Mouse (Mus musculus): ENCODE results near the gene Ucn2.

Ucn2 gene

GRCm38 (mm10) chr9:108985710-108986109, at the start of gene Ucn2:
TSS of gene Ucn2 (plus strand) at chr9:108986010.
- no peak for DNase-seq (ENCODE audit: low spot score in 2 of 2)

- peak; percentile 94 to 99 for DNase-seq (ENCODE audit: low spot score in 2 of 2)
These were observed 49.1 kb upstream of the Ucn2 start, which contains the start of gene Uqcrc1 for GRCm38 (mm10) chr9:108936418-108937364. TSS of gene Uqcrc1 (plus strand) at chr9:108936633.

- DNase-seq (ENCODE audit: low spot score in 2 of 2), result no peak
These were observed 40.7 kb upstream of the Ucn2 start for GRCm38 (mm10) chr9:108945111-108945510.

GRCm38 (mm10) chr9:108945608-108946007, 40.2 kb upstream of the Ucn2 start:
- no peak for DNase-seq (ENCODE audit: low spot score in 2 of 2)

- DNase-seq (ENCODE audit: low spot score in 2 of 2), result peak in 1 of 2 experiments; percentile 60
These were observed 36.4 kb upstream of the Ucn2 start for GRCm38 (mm10) chr9:108949231-108949966.

GRCm38 (mm10) chr9:108949967-108950728, 35.7 kb upstream of the Ucn2 start:
- no peak for DNase-seq (ENCODE audit: low spot score in 2 of 2)

DNA sequence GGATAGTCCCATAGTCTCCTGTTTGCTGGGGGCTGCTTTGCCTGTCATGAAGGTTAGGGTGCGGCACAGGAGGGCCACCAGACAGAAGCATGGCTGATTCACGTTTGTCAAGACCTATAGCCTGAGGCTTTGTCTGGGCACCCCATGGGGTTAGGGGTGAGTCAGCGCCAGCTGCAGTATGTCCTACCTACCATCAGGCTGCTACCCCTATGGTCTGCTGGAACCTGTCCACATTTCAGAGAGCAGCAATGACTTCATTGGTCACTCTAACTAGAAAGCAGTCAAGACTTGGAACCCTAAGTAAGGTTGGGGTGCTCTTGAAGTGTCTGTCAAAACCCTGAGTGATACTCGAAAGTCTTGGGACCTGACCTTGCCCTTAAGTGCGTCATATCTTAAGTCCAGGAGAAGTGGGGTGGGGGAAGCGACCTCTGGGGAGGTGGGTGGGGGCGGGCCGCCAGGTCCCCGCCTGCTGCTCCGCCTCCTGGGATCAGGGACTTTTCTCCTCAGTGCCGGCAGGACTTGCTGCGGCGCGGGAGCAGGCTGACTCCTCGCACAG, 32.7 kb upstream of the Ucn2 start, which contains the start of gene Col7a1:
TSS of gene Col7a1 (plus strand) at position 506 of the 556 bp plus-strand sequence.
- DNase-seq (ENCODE audit: low spot score in 2 of 2), result no peak

- no peak for DNase-seq (ENCODE audit: low spot score in 2 of 2)
These were observed 30.6 kb upstream of the Ucn2 start for GRCm38 (mm10) chr9:108955241-108955640.

DNA sequence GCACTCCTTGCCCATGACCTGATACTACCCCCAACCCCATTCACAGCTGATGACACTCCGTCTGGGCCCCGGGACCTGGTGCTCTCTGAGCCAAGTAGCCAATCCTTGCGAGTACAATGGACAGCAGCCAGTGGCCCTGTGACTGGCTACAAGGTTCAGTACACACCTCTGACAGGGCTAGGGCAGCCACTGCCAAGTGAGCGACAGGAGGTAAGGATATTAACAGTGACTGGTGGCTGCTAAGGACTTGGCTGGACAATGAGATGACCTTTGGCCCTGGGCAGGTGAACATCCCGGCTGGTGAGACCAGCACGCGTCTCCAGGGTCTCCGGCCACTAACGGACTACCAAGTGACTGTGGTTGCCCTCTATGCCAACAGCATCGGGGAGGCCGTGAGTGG, 30.0 kb upstream of the Ucn2 start:
- DNase-seq (ENCODE audit: low spot score in 2 of 2), result no peak

GRCm38 (mm10) chr9:108963577-108963976, 22.2 kb upstream of the Ucn2 start:
- DNase-seq (ENCODE audit: low spot score in 2 of 2), result no peak

GRCm38 (mm10) chr9:108964338-108964737, 21.5 kb upstream of the Ucn2 start:
- DNase-seq (ENCODE audit: low spot score in 2 of 2), result no peak

DNA sequence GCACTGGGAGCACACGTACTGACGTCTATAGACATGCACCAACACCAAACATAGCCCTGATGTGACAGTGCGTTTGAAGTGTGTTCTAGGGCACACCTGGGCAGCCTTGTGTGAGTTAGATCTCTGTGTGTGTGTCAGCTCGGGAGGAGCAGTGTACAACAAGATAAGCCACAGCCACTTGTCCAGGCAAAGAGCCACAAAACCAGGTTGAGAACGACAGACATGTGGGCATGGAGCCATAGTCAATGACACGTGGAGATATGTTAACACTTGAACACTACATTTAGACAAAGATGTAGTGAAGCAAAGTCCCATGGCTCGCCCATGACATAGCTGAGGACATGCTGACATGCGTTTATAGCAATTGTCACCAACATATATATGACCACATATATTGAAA, 15.2 kb upstream of the Ucn2 start:
- DNase-seq (ENCODE audit: low spot score in 2 of 2), result no peak

DNA sequence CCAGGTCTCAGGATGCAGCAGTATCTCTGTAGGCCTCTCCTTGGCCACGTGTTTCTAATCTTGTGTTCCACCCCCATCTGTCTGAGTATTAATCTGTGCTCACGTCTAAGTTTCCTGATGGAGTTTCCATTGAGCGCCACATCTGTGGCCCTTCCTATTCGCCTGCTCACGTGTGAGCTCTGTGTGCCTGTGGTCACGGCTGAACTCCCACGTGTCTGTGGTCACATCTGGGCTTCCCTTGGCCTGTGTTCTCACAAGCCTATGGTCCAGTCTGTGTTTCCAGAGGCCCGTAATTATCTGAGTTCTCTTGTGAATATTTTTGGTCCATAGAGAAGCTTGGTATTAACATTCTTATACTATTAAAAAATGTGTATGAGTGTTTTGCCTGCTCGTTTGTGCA, 9.3 kb upstream of the Ucn2 start:
- no peak for DNase-seq (ENCODE audit: low spot score in 2 of 2)

GRCm38 (mm10) chr9:108977966-108978365, 7.8 kb upstream of the Ucn2 start:
- DNase-seq (ENCODE audit: low spot score in 2 of 2), result no peak

DNA sequence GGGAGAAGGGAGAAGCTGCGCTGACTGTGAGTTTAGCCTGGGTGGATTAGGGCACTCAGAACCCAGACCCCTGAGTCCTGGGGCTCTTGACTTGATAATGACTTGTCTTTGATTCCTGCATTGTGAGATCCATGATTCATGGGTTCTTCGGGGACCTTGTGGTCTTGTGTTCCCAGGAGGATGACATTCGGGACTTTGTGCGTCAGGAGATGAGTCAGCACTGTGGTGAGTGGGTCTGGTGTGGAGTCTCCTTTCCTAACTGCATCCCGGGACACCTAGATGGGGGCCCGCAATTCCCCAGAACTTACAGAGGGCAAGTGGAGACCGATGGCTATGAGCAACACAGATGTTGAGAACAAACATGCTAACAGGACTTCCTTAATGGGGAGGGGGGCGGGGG, 3.3 kb upstream of the Ucn2 start:
- DNase-seq (ENCODE audit: low spot score in 2 of 2), result no peak

DNA sequence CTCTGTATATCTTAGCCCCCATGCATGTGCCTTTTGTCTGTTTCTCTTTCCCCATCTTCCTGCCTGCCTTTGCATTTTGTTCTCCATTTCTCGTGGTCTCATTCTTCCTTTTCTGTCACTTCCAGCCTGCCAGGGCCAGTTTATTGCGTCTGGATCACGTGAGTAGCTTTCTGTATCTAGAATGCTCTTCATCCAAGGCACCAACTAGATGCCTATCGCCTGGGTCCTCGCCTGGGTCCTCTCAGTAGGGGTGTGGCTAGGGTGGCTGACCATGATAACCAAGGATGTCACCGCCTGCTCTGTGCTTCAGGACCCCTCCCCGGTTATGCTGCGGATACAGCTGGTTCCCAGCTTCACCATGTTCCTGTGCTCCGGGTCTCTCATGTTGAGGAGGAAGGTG, 2.6 kb upstream of the Ucn2 start:
- DNase-seq (ENCODE audit: low spot score in 2 of 2), result no peak

GRCm38 (mm10) chr9:108987704-108988350, 2.0 kb downstream of the Ucn2 start:
- DNase-seq (ENCODE audit: low spot score in 2 of 2), result no peak

DNA sequence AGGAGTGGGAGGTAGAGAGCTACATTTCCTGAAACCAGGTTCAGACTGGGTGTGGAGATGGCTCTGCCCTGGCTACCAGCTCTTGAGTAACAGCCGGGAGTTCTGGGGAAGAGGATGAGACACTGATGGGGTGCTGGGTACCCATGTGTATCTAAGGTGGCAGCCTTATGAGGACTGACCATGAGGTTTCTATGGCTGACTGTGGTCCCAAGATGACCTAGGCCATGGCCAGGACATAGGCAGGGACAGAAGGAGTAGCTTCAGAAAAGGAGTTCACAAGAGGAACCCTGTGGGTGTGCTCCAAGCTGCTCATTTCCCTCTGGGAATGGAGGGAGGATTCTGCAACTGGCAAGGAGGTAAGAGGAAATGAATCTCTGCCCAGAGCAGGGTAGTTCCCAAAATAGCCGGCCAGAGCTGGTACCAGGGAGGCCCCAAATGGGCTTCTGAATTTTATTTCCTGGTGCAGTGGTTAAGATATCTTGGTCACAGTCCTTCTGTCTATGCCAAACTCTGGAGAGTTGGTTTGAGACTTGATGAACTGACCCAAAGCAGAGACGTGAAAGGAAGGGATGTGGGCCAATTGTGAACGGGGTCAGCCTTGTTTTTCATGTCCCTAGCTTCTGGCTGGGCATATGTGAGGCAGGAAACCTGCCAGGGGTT, 4.1 kb downstream of the Ucn2 start:
- no peak for DNase-seq (ENCODE audit: low spot score in 2 of 2)

- no peak for DNase-seq (ENCODE audit: low spot score in 2 of 2)
These were observed 4.6 kb downstream of the Ucn2 start for GRCm38 (mm10) chr9:108990462-108990820.

DNA sequence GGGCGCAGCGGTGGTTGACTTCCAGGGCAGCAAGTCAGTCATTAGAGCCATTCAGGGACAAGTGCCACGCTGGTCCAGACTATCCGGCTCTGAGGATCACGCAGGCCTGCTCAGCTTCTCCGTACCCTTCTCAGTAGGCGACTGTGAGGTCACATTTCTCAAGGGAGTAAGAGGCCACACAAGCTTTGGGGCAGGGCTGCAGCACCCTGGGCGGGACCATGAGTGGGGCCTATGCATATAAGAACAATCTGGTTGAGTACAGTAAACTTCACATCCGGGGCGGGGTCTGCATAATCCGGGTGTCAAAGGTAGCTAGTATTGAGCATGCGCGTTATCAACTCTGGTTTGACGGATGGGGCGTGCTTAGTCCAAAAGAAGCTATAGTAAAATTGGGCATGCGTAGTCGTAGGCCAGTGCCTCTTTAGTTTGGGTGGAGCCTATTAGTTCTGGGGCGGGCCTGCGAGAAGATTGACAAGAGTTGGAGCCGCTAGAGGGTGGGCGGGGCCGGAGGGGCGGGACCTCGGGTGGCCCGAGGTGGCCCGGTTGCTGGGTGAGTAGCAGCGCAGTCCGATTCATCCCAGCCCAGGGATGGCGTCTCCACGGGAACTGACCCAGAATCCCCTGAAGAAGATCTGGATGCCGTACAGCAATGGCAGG, 5.7 kb downstream of the Ucn2 start, which contains the start of gene Pfkfb4:
TSS of gene Pfkfb4 (plus strand) at position 351 of the 657 bp plus-strand sequence.
- DNase-seq (ENCODE audit: low spot score in 2 of 2), result peak; percentile 92 to 93

Data from spleen, postnatal 4 days (tissue).